8 mouse cellular contexts compared by ENCODE assay signal in the genomic region with DNA sequence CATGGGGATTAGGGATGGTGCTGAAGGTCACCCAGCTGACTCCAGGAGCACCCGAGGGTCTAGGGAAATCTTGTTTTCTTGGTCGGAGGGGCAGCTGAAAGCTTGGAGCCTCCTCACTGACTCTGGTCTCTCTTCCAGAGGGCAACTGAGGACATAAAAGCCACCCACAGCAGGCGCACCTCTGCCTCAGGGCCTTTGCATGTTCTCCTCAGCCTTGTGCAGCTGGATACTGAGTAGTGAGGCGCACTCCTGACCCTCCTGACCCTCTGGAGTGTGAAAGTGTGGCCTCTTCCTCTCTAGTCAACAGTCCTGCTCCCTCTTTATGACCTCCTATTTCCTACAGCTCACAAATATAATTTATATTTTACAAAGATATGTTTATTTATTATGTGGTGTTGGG. TPM values are rescaled to one million over a fixed set of nuclear protein-coding genes. Genes with fewer than 3 reads are reported as not detected.
DNase-seq lines count a peak whose midpoint lies in the region; ATAC-seq and TF ChIP-seq lines count a peak whose summit lies in the region.

No protein-coding gene starts in this region.

- TF ChIP-seq CTCF in gastrocnemius, adult 2 months (IDR thresholded peaks at IDR 0.05), result no peak
- no peak for TF ChIP-seq CTCF in CH12.LX (conservative IDR thresholded peaks at IDR 0.05 in 1 of 2, IDR thresholded peaks at IDR 0.05 in 1 of 2; ENCODE audit: low read depth in 2 of 2, low read length in 2 of 2)
- TF ChIP-seq CTCF in lung, postnatal 0 days (IDR thresholded peaks at IDR 0.05), result no peak

- no peak for TF ChIP-seq EP300 in CH12.LX (IDR thresholded peaks at IDR 0.05; ENCODE audit: low read length)
- no peak for TF ChIP-seq EP300 in lung, postnatal 0 days (IDR thresholded peaks at IDR 0.05)

- TF ChIP-seq POLR2A in CH12.LX (IDR thresholded peaks at IDR 0.05; ENCODE audit: low read depth, low read length), result no peak

- peaks cover 11 to 21% of the 10 kb centered on the region in 2 experiments for H3K4me1 ChIP-seq in CH12.LX (ENCODE audit: control insufficient read depth in 1 of 2, insufficient read depth in 2 of 2)
- H3K4me1 ChIP-seq in hindbrain, embryonic 12.5 days, result peaks cover 14% of the 10 kb centered on the region
- H3K4me1 ChIP-seq in lung, postnatal 0 days (ENCODE audit: insufficient read depth, low read depth, low read length), result peaks cover 10% of the 10 kb centered on the region; the same call in 1 of the 2 replicates

- peak overlapping the region; percentile 97; the same call in 1 of the 2 replicates for H3K4me2 ChIP-seq in CH12.LX (ENCODE audit: insufficient read depth, low read depth, poor library complexity, severe bottlenecking)
- H3K4me2 ChIP-seq in hindbrain, embryonic 12.5 days (replicated peaks), result peak overlapping the region; percentile 96
- H3K4me2 ChIP-seq in lung, postnatal 0 days (replicated peaks; ENCODE audit: low read depth, low read length), result peak overlapping the region; percentile 97

- peak overlapping the region; percentile 93 for H3K27ac ChIP-seq in gastrocnemius, adult 2 months
- H3K27ac ChIP-seq in CH12.LX (ENCODE audit: insufficient read depth, low read depth), result no peak overlapping the region
- H3K27ac ChIP-seq in hindbrain, embryonic 12.5 days, result no peak overlapping the region
- H3K27ac ChIP-seq in lung, postnatal 0 days (ENCODE audit: low read length), result peak overlapping the region; percentile 87

- no peak for DNase-seq in gastrocnemius, adult 2 months
- DNase-seq in gastrocnemius, postnatal 14 days, result no peak
- no peak for DNase-seq in CH12.LX (ENCODE audit: extremely low read depth)
- DNase-seq in lung, postnatal 0 days (ENCODE audit: low spot score), result no peak
- no peak for DNase-seq in thymus, postnatal 25 days
- DNase-seq in gastrocnemius, adult 8-10 months (ENCODE audit: low spot score in 2 of 2), result no peak

- TF ChIP-seq RAD21 in CH12.LX (IDR thresholded peaks at IDR 0.05; ENCODE audit: low read depth, low read length), result no peak

- in situ Hi-C loops in CH12.LX (cut with MboI; ENCODE audit: low pct_ligation_motif_present, low pct_unique_long_range_greater_than_20kb, low sequenced_read_pairs), result loop anchor here (25.0 kb wide), 1 partner anchor 521 kb away; no protein-coding TSS in a partner anchor

- H3K79me2 ChIP-seq in CH12.LX (replicated peaks; ENCODE audit: control insufficient read depth, extremely low read depth, insufficient read depth, poor library complexity, severe bottlenecking), result no peaks in the 10 kb centered on the region

- dilution Hi-C loops in CH12.LX (cut with MboI; ENCODE audit: extremely low pct_ligation_motif_present, extremely low pct_unique_long_range_greater_than_20kb, low sequenced_read_pairs), result no loop called here

- intact Hi-C loops in gastrocnemius, adult 2 months (cut with DNase I), result no loop called here
- intact Hi-C loops in gastrocnemius, postnatal 14 days (cut with DNase I; ENCODE audit: low total_unique reads), result no loop called here

- peak overlapping the region; percentile 76 for H3K4me3 ChIP-seq in gastrocnemius, adult 2 months
- H3K4me3 ChIP-seq in CH12.LX (replicated peaks in 1 of 3; ENCODE audit: low read depth in 2 of 3, low read length in 2 of 3, poor library complexity in 1 of 3), result peak overlapping the region in 1 of 3 experiments; percentile 15
- no peak overlapping the region for H3K4me3 ChIP-seq in hindbrain, embryonic 12.5 days
- no peak overlapping the region for H3K4me3 ChIP-seq in lung, postnatal 0 days (ENCODE audit: low read depth, low read length)

- WGBS in hindbrain, embryonic 12.5 days, result 82% methylated on average over 4 of the region's 4 CpGs
- 67% methylated on average over 4 of the region's 4 CpGs for WGBS in lung, postnatal 0 days

- no peak overlapping the region for H3K9ac ChIP-seq in CH12.LX (ENCODE audit: insufficient read depth, low read depth)
- H3K9ac ChIP-seq in hindbrain, embryonic 12.5 days, result no peak overlapping the region
- no peak overlapping the region for H3K9ac ChIP-seq in lung, postnatal 0 days (replicated peaks; ENCODE audit: low read depth)

- H3K36me3 ChIP-seq in CH12.LX (replicated peaks in 1 of 2; ENCODE audit: control insufficient read depth in 1 of 2, insufficient read depth in 1 of 2, low read length in 1 of 2), result peaks cover 0 to 2% of the 10 kb centered on the region in 2 experiments
- H3K36me3 ChIP-seq in hindbrain, embryonic 12.5 days, result no peaks in the 10 kb centered on the region
- H3K36me3 ChIP-seq in lung, postnatal 0 days (ENCODE audit: insufficient read depth, low read length), result no peaks in the 10 kb centered on the region

- ATAC-seq in hindbrain, embryonic 12.5 days (ENCODE audit: low FRiP score), result no peak
- ATAC-seq in lung, postnatal 0 days, result peak; percentile 39
- ATAC-seq in frontal cortex, adult (ENCODE audit: low TSS enrichment), result no peak

- H3K27me3 ChIP-seq in CH12.LX (replicated peaks), result peaks cover 22% of the 10 kb centered on the region
- H3K27me3 ChIP-seq in hindbrain, embryonic 12.5 days, result peaks cover 5% of the 10 kb centered on the region
- H3K27me3 ChIP-seq in lung, postnatal 0 days (replicated peaks; ENCODE audit: insufficient read depth, low read length), result no peaks in the 10 kb centered on the region

- H3K9me3 ChIP-seq in CH12.LX (replicated peaks; ENCODE audit: low read length), result peaks cover 3% of the 10 kb centered on the region
- H3K9me3 ChIP-seq in hindbrain, embryonic 12.5 days (replicated peaks), result no peaks in the 10 kb centered on the region
- no peaks in the 10 kb centered on the region for H3K9me3 ChIP-seq in lung, postnatal 0 days (ENCODE audit: low read length)

TF ChIP-seq in CH12.LX, 34 proteins besides CTCF, POLR2A, EP300 and RAD21:
- no peak for TF ChIP-seq USF1 (IDR thresholded peaks at IDR 0.05; ENCODE audit: low read depth, low read length)
- no peak for TF ChIP-seq TBP (conservative IDR thresholded peaks at IDR 0.05; ENCODE audit: low read depth, low read length)
- no peak for TF ChIP-seq PAX5 (IDR thresholded peaks at IDR 0.05; ENCODE audit: low read length)
- TF ChIP-seq ETS1 (conservative IDR thresholded peaks at IDR 0.05; ENCODE audit: low read depth, low read length), result no peak
- no peak for TF ChIP-seq ELF1 (IDR thresholded peaks at IDR 0.05; ENCODE audit: low read depth, low read length)
- no peak for TF ChIP-seq JUN (IDR thresholded peaks at IDR 0.05; ENCODE audit: insufficient read depth, low read depth, low read length)
- TF ChIP-seq MAZ (IDR thresholded peaks at IDR 0.05; ENCODE audit: low read depth, low read length), result no peak
- TF ChIP-seq TCF12 (IDR thresholded peaks at IDR 0.05; ENCODE audit: low read depth, low read length), result no peak
- TF ChIP-seq USF2 (conservative IDR thresholded peaks at IDR 0.05; ENCODE audit: low read depth, low read length), result no peak
- TF ChIP-seq JUND (conservative IDR thresholded peaks at IDR 0.05; ENCODE audit: low read depth, low read length), result no peak
- TF ChIP-seq UBTF (IDR thresholded peaks at IDR 0.05; ENCODE audit: low read depth, low read length), result no peak
- TF ChIP-seq GABPA (IDR thresholded peaks at IDR 0.05; ENCODE audit: insufficient replicate concordance, low read depth, low read length), result no peak
- TF ChIP-seq KAT2A (IDR thresholded peaks at IDR 0.05; ENCODE audit: insufficient replicate concordance, low read length), result no peak
- no peak for TF ChIP-seq ZMIZ1 (IDR thresholded peaks at IDR 0.05; ENCODE audit: low read depth, low read length)

RNA-seq across cellular contexts. Expression of gene Ephx1, which starts 4.7 kb away (rescaled TPM):
- 10 to 100 TPM; 14.8 to 17.4 TPM for total RNA-seq in gastrocnemius, adult 2 months (2021)
- total RNA-seq in gastrocnemius, postnatal 14 days (2021), result 10 to 100 TPM; 13.5 to 16.4 TPM
- total RNA-seq in CH12.LX (2012; rRNA removed) (7.5 and 12.0 TPM in 2 replicates), CH12.LX (2014; rRNA removed) (9.8 and 10.7 TPM in 2 replicates)
- polyA plus RNA-seq in CH12.LX (2012; ENCODE audit: insufficient read length, low read depth), result 20.7 and 21.5 TPM in 2 replicates
- 2.1 and 2.4 TPM in 2 replicates for polyA plus RNA-seq in hindbrain, embryonic 12.5 days (2016; fragmentation: Nextera tagmentation; extraction: Ambion mirVana)
- 29.4 and 35.7 TPM in 2 replicates for polyA plus RNA-seq in lung, postnatal 0 days (2015; fragmentation: Nextera tagmentation; extraction: Ambion mirVana)
- total RNA-seq in gastrocnemius, adult 8-10 months (2022), result 10 to 100 TPM; 14.5 to 20.7 (median 16.2) TPM

RNA-seq across cellular contexts. Expression of gene 9130409I23Rik, which starts 35.0 kb away (rescaled TPM):
- not detected for total RNA-seq in gastrocnemius, adult 2 months (2021)
- not detected for total RNA-seq in gastrocnemius, postnatal 14 days (2021)
- not detected in 2 replicates for total RNA-seq in CH12.LX (2012; rRNA removed)
- total RNA-seq in CH12.LX (2014; rRNA removed), result not detected in 2 replicates
- not detected in 2 replicates for polyA plus RNA-seq in CH12.LX (2012; ENCODE audit: insufficient read length, low read depth)
- polyA plus RNA-seq in hindbrain, embryonic 12.5 days (2016; fragmentation: Nextera tagmentation; extraction: Ambion mirVana), result 0.10 TPM in 1 of 2 replicates, not detected in the other
- not detected in 2 replicates for polyA plus RNA-seq in lung, postnatal 0 days (2015; fragmentation: Nextera tagmentation; extraction: Ambion mirVana)
- total RNA-seq in gastrocnemius, adult 8-10 months (2022), result not detected

Comparison
In these comparisons a context has a peak if more than half of its experiments do, and no peak if none do; other contexts are left out.
1. H3K27ac ChIP-seq: peak in gastrocnemius, adult 2 months (single experiment) and lung, postnatal 0 days (single experiment); none in CH12.LX (single experiment) and hindbrain, embryonic 12.5 days (single experiment).
2. Peak in every context shown above with its lines, with median percentiles within 50 percentile points of each other: H3K4me2 ChIP-seq.